Mouse (Mus musculus) brain, embryonic 14.5 days (tissue): ENCODE measurements around the gene Nckap5l. TPM values are rescaled to one million over a fixed set of nuclear protein-coding genes. Genes with fewer than 3 reads are reported as not detected.
A peak's percentile ranks its signal among the peaks of the same experiment; 100 is the strongest.

Experiments
- DNase-seq: peaks from one replicate; pipeline ENCODE4 v3.0.0-alpha.2; 2011; ENCODE audit warnings: low read depth
- CTCF ChIP-seq: fragments of 200-500 bp; IDR thresholded peaks from 2 replicates; pipeline ENCODE4 v1.5.1; 2012; ENCODE audit warnings: inconsistent platforms, mild to moderate bottlenecking, moderate library complexity, borderline replicate concordance; ENCODE audit not compliant: insufficient read depth, insufficient read length; ENCODE audit errors: extremely low read depth
- POLR2A ChIP-seq: fragments of 200-500 bp; IDR thresholded peaks from 2 replicates; pipeline ENCODE4 v1.6.1; 2012; ENCODE audit warnings: mild to moderate bottlenecking, inconsistent platforms, borderline replicate concordance; ENCODE audit not compliant: poor library complexity, insufficient read depth, insufficient read length, severe bottlenecking; ENCODE audit errors: extremely low read depth
- polyA plus RNA-seq: library from polyadenylated mRNA; depleted of rRNA; stranded (reverse); fragments of >200 nt; gene quantifications from 2 replicates; pipeline ENCODE4 v1.2.3, GENCODE M21; 2012; rRNA removed

Gene Nckap5l
- 18.6 and 29.0 TPM in 2 replicates for polyA plus RNA-seq

- peak; percentile 41; the same call in 1 of the 2 replicates for TF ChIP-seq POLR2A
- no peak for TF ChIP-seq CTCF
- DNase-seq: peak; percentile 97
Measured at GRCm38 (mm10) chr15:99457606-99458401, at the start of gene Nckap5l. Gene Nckap5l (minus strand): TSS chr15:99457748.

GRCm38 (mm10) chr15:99505324-99506095 is 48.0 kb upstream of the Nckap5l start:
- DNase-seq: no peak
- TF ChIP-seq CTCF: no peak
- TF ChIP-seq POLR2A: no peak

- TF ChIP-seq CTCF (no peak), POLR2A (no peak)
- DNase-seq: no peak
Measured at GRCm38 (mm10) chr15:99503256-99503655, 45.7 kb upstream of the Nckap5l start.

DNA sequence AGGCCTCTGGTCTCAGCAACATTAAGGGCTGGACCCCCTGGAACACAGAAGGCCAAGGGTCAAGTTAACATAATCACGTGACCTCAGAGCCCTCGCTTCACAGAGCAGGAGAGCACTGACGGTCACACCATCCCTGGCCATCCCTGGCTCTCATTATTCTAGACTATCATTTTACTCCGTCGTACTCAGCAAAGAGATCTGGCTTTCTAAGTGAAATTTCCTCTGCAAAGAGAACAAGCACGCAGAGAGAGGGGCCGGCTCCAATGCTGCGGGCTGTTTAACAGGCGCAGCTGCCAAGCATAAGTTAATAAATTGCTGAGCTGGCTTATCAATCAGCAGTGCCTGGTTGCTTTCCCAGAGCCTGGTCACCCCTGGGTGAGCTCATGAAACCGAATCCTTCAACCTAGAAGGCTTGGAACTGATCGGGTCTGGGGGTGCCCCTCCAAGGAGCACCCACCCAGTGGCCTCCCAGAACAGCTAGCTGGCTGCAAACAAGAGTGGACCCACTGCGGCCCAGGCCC is 44.8 kb upstream of the Nckap5l start:
- peak; percentile 58 for DNase-seq
- no peak for TF ChIP-seq POLR2A
- no peak for TF ChIP-seq CTCF

GRCm38 (mm10) chr15:99501292-99502260 is 44.0 kb upstream of the Nckap5l start:
- no peak for TF ChIP-seq CTCF
- TF ChIP-seq POLR2A: no peak

GRCm38 (mm10) chr15:99500320-99500719 is 42.8 kb upstream of the Nckap5l start:
- TF ChIP-seq POLR2A (no peak), CTCF (no peak)
- no peak for DNase-seq

More at GRCm38 (mm10) chr15:99501292-99502260, 44.0 kb upstream of the Nckap5l start:
- DNase-seq: peak; percentile 77

- DNase-seq: no peak
- no peak for TF ChIP-seq POLR2A
- TF ChIP-seq CTCF: no peak
Measured at GRCm38 (mm10) chr15:99499726-99500125, 42.2 kb upstream of the Nckap5l start.

DNA sequence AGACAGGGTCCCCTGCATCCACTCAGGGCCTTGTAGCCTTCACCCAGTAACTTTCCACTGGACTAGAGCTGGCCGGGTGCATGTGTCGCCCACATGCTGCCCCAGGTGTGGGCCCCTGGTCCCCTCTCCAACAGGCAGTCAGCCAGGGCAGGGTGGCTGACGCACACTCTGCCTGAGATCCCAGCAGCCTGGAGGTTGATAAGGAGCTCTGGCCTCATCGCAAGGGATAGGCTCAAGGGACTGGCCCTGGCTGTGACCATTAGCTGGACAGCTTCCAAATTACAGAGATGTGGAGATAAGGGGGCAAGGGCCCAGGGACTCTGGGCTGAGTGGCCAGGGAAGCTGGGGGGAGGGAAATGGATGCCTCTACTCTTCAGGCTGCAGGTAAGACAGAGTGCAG is 41.2 kb upstream of the Nckap5l start:
- TF ChIP-seq POLR2A: no peak
- no peak for TF ChIP-seq CTCF
- DNase-seq: no peak

DNA sequence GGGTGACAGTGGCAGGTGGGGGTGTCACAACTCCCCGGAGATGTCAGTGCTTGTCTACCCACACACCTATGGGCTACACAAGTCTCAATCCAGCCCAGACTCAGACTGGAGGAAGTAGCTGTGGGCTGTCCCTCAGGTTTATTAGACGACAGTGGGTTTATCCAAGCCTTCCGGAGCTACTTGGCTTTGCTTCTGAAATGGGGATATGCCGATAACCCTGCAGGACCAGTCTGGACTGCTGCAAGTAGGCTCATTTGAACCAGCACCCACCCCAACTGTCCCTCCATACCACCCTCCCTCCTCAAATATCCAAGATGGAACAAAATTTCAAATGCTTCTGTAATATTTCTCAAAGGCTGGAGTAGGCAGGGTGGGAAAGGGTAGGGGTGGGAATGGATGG is 40.8 kb upstream of the Nckap5l start:
- no peak for TF ChIP-seq CTCF
- no peak for TF ChIP-seq POLR2A
- DNase-seq: no peak

DNA sequence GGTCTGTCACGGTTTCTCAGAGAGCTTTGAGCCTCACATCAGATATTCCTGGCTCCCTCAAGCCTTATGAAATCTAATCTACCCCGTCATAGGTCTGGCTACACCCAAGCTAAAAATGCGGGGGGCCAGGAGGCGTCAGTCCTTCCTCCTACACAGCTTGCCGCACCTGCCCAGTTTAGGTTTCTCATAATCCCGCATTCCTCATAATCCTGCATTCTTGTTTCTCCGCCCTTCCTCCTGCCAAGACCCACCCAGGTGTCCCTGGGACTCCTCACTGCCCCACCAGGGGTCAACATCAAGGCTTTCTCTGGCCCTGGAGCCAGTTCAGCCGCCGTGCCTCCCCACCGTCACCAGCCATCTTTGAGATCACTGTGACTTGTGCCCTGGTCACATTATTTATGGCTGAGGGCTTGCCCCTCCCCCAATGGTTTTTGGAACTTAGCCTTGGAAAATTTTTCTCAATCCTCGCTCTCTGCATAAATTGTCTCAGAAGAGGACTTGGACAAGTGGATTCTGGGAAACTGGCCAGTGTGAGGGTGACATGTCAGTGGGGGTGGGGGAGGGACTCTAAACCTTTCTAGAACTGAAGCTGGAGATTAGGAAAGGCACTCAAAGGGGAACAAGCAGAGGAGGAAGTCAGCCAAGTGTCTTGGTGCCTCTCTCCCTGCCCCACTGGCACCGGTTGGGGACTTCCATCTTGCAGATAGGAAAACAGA is 40.1 kb upstream of the Nckap5l start:
- no peak for TF ChIP-seq CTCF
- TF ChIP-seq POLR2A: no peak
- peak; percentile 68 for DNase-seq
